Mouse (Mus musculus) lung, embryonic 14.5 days (tissue): Measurements from ENCODE around the gene Tmem255b. TPM values are rescaled to one million over a fixed set of nuclear protein-coding genes. Genes with fewer than 3 reads are reported as not detected.
A peak's percentile ranks its signal among the peaks of the same experiment; 100 is the strongest.

ENCODE experiments used
- ATAC-seq: fragments of 200-750 bp; cut with Nextera tagmentation; 2 replicates; pipeline ENCODE4 v1.8.0; 2017; ENCODE audit warnings: mild to moderate bottlenecking, moderate TSS enrichment, moderate library complexity; ENCODE audit not compliant: insufficient read depth
- DNase-seq: peaks from one replicate; pipeline ENCODE4 v3.0.0-alpha.2; 2015
- H3K27ac ChIP-seq: fragments of 300-500 bp; sonication (generic); 2 replicates; pipeline ENCODE4 v1.5.1; 2014; ENCODE audit warnings: low read depth, mild to moderate bottlenecking, moderate library complexity
- H3K27me3 ChIP-seq: fragments of 300-500 bp; sonication (generic); 2 replicates; pipeline ENCODE4 v1.6.1; 2014; ENCODE audit warnings: low read length, control low read depth; ENCODE audit not compliant: insufficient read depth
- H3K36me3 ChIP-seq: fragments of 300-500 bp; sonication (generic); 2 replicates; pipeline ENCODE4 v1.6.1; 2014; ENCODE audit warnings: control low read depth; ENCODE audit not compliant: insufficient read depth
- H3K4me1 ChIP-seq: fragments of 300-500 bp; sonication (generic); 2 replicates; pipeline ENCODE4 v1.6.1; 2014; ENCODE audit warnings: antibody characterized with exemption, control low read depth; ENCODE audit not compliant: insufficient read depth
- H3K4me2 ChIP-seq: fragments of 300-500 bp; sonication (generic); 2 replicates; pipeline ENCODE4 v1.6.1; 2014; ENCODE audit warnings: mild to moderate bottlenecking
- H3K4me3 ChIP-seq: fragments of 300-500 bp; sonication (generic); 2 replicates; pipeline ENCODE4 v1.5.1; 2014; ENCODE audit warnings: low read depth, low read length
- H3K9ac ChIP-seq: fragments of 300-500 bp; sonication (generic); 2 replicates; pipeline ENCODE4 v1.6.1; 2014
- H3K9me3 ChIP-seq: fragments of 300-500 bp; sonication (generic); 2 replicates; pipeline ENCODE4 v1.6.1; 2016; ENCODE audit warnings: low read depth, low read length, control low read depth
- CTCF ChIP-seq: IDR thresholded peaks from 2 replicates; pipeline ENCODE4 v1.5.1; 2016; ENCODE audit warnings: antibody characterized with exemption, low read depth
- WGBS: fragments of 180-500 bp; shearing (Covaris S2); extraction: QIAGEN DNeasy Blood & Tissue Kit; methylation state at CpG from one replicate; pipeline ENCODE4 v1.1.7; 2014; 5-methylcytosine and 5-hydroxymethylcytosine counted together
- polyA plus RNA-seq: library from polyadenylated mRNA; unstranded; fragments of >200 nt; fragmentation: Nextera tagmentation; extraction: Ambion mirVana; gene quantifications from 2 replicates; pipeline ENCODE4 v1.2.1, GENCODE M21; 2014

Tmem255b gene
- polyA plus RNA-seq, 1 experiment from 2014 or later, result 0.59 TPM

- DNase-seq (peak; percentile 79), ATAC-seq (peak; percentile 43; the same call in 1 of the 2 replicates)
- Histone ChIP-seq H3K4me2 (no peak overlapping the region), H3K36me3 (no peaks in the 10 kb centered on the region), H3K9ac (no peak overlapping the region), H3K4me3 (no peak overlapping the region), H3K27me3 (no peaks in the 10 kb centered on the region), H3K9me3 (no peaks in the 10 kb centered on the region), H3K27ac (no peak overlapping the region), H3K4me1 (peaks cover 4% of the 10 kb centered on the region; the same call in 1 of the 2 replicates)
- WGBS, result 40% methylated on average over 4 of the region's 4 CpGs
- peak; percentile 91 for TF ChIP-seq CTCF
Observed at GRCm38 (mm10) chr8:13461843-13462242, 26.9 kb downstream of the Tmem255b start.

GRCm38 (mm10) chr8:13462392-13462791 lies 27.4 kb downstream of the Tmem255b start:
- Histone ChIP-seq H3K27me3 (no peaks in the 10 kb centered on the region), H3K36me3 (no peaks in the 10 kb centered on the region), H3K9me3 (no peaks in the 10 kb centered on the region), H3K9ac (no peak overlapping the region), H3K4me1 (peaks cover 4% of the 10 kb centered on the region; the same call in 1 of the 2 replicates), H3K4me3 (no peak overlapping the region), H3K4me2 (no peak overlapping the region), H3K27ac (no peak overlapping the region; the same call in 1 of the 2 replicates)
- DNase-seq (peak; percentile 73), ATAC-seq (no peak)
- 47% methylated on average over 10 of the region's 10 CpGs for WGBS
- TF ChIP-seq CTCF, result no peak

GRCm38 (mm10) chr8:13465324-13465723 lies 30.3 kb downstream of the Tmem255b start:
- no peaks in the 10 kb centered on the region for H3K27me3 ChIP-seq
- peaks cover 4% of the 10 kb centered on the region; the same call in 1 of the 2 replicates for H3K4me1 ChIP-seq
- no peaks in the 10 kb centered on the region for H3K9me3 ChIP-seq
- DNase-seq (peak; percentile 53), ATAC-seq (no peak)
- 36% methylated on average over 7 of the region's 7 CpGs for WGBS
- no peak overlapping the region for H3K4me3 ChIP-seq
- no peak overlapping the region for H3K4me2 ChIP-seq
- TF ChIP-seq CTCF, result no peak
- H3K9ac ChIP-seq, result no peak overlapping the region
- H3K27ac ChIP-seq, result no peak overlapping the region
- H3K36me3 ChIP-seq, result no peaks in the 10 kb centered on the region

GRCm38 (mm10) chr8:13466989-13467388 lies 32.0 kb downstream of the Tmem255b start:
- Histone ChIP-seq H3K27me3 (no peaks in the 10 kb centered on the region), H3K9me3 (no peaks in the 10 kb centered on the region), H3K9ac (no peak overlapping the region), H3K4me2 (no peak overlapping the region), H3K4me1 (peaks cover 4% of the 10 kb centered on the region; the same call in 1 of the 2 replicates), H3K36me3 (no peaks in the 10 kb centered on the region), H3K27ac (no peak overlapping the region), H3K4me3 (no peak overlapping the region)
- ATAC-seq, result no peak
- peak; percentile 52 for TF ChIP-seq CTCF
- WGBS, result 66% methylated on average over 5 of the region's 5 CpGs
- DNase-seq, result peak; percentile 16

- WGBS, result 82% methylated on average over 9 of the region's 9 CpGs
- TF ChIP-seq CTCF, result no peak
- Histone ChIP-seq H3K9me3 (no peaks in the 10 kb centered on the region), H3K4me1 (peaks cover 4% of the 10 kb centered on the region; the same call in 1 of the 2 replicates), H3K4me2 (no peak overlapping the region), H3K36me3 (no peaks in the 10 kb centered on the region), H3K4me3 (no peak overlapping the region), H3K9ac (no peak overlapping the region), H3K27me3 (no peaks in the 10 kb centered on the region), H3K27ac (no peak overlapping the region)
- ATAC-seq, result no peak
- DNase-seq, result peak; percentile 11
Observed at GRCm38 (mm10) chr8:13468737-13469136, 33.7 kb downstream of the Tmem255b start.

GRCm38 (mm10) chr8:13471484-13471883 lies 36.5 kb downstream of the Tmem255b start:
- no peak overlapping the region for H3K4me3 ChIP-seq
- H3K4me2 ChIP-seq, result no peak overlapping the region
- no peak for TF ChIP-seq CTCF
- no peak overlapping the region for H3K9ac ChIP-seq
- DNase-seq (no peak), ATAC-seq (no peak)
- H3K27me3 ChIP-seq, result no peaks in the 10 kb centered on the region
- H3K9me3 ChIP-seq, result no peaks in the 10 kb centered on the region
- peaks cover 5% of the 10 kb centered on the region; the same call in 1 of the 2 replicates for H3K36me3 ChIP-seq
- no peaks in the 10 kb centered on the region for H3K4me1 ChIP-seq
- 65% methylated on average over 11 of the region's 11 CpGs for WGBS
- H3K27ac ChIP-seq, result no peak overlapping the region

- DNase-seq (peak; percentile 75), ATAC-seq (peak; percentile 87)
- 28% methylated on average over 7 of the region's 7 CpGs for WGBS
- Histone ChIP-seq H3K27ac (no peak overlapping the region), H3K27me3 (no peaks in the 10 kb centered on the region), H3K4me2 (no peak overlapping the region), H3K36me3 (peaks cover 5% of the 10 kb centered on the region; the same call in 1 of the 2 replicates), H3K9me3 (no peaks in the 10 kb centered on the region), H3K4me1 (no peaks in the 10 kb centered on the region), H3K9ac (no peak overlapping the region), H3K4me3 (no peak overlapping the region)
- no peak for TF ChIP-seq CTCF
Observed at GRCm38 (mm10) chr8:13472284-13472683, 37.3 kb downstream of the Tmem255b start.

GRCm38 (mm10) chr8:13475892-13476291 lies 40.9 kb downstream of the Tmem255b start:
- no peaks in the 10 kb centered on the region for H3K9me3 ChIP-seq
- H3K9ac ChIP-seq, result no peak overlapping the region
- no peak overlapping the region for H3K4me3 ChIP-seq
- peaks cover 5% of the 10 kb centered on the region; the same call in 1 of the 2 replicates for H3K36me3 ChIP-seq
- ATAC-seq (no peak), DNase-seq (no peak)
- 52% methylated on average over 9 of the region's 9 CpGs for WGBS
- no peaks in the 10 kb centered on the region for H3K27me3 ChIP-seq
- TF ChIP-seq CTCF, result peak; percentile 39
- no peak overlapping the region for H3K4me2 ChIP-seq
- H3K27ac ChIP-seq, result no peak overlapping the region
- no peaks in the 10 kb centered on the region for H3K4me1 ChIP-seq
